Comparison of ENCODE assay signal across 15 mouse cellular contexts in the genomic region with DNA sequence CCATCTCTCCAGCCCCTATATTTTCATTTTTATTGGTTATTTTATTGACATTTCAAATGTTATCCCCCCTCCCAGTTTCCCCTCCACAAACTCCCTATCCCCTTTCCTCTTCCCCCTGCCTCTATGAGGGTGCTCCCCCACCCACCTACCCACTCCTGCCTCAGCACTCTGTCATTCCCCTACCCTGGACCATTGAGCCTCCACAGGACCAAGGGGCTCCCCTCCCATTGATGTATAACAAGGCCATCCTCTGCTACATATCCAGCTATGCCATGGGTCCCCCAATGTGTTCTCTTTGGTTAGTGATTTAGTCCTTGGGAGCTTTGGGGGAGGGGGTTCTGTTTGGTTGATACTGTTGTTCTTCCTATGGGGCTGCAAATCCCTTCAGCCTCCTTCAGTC. TPM values are rescaled to one million over a fixed set of nuclear protein-coding genes. Genes with fewer than 3 reads are reported as not detected.
"Had no signal": no experiment of that assay in that cellular context is flagged by ENCODE, and none has a peak within 500 bp of the region (broad histone marks: within the 10 kb centered on the region; RNA-seq: fewer than 3 reads in every experiment).

No protein-coding gene starts in this region.

- DNase-seq: gastrocnemius, adult 2 months; gastrocnemius, postnatal 10 days; gastrocnemius, postnatal 25 days; heart, adult 2 months; heart, postnatal 4 days; kidney, adult 18-20 months; kidney, adult 8-10 months; kidney, postnatal 10 days; kidney, postnatal 25 days; kidney, postnatal 4 days; liver; liver, embryonic 13.5 days had no signal

RNA-seq across cellular contexts. Expression of gene Tubg2, which starts 1.1 kb away (rescaled TPM):
- total RNA-seq: granulocyte monocyte progenitor cell, adult 5-6 weeks had no signal

RNA-seq across cellular contexts. Expression of gene Ccr10, which starts 20.6 kb away (rescaled TPM):
- total RNA-seq: gastrocnemius, adult 2 months; gastrocnemius, postnatal 10 days; gastrocnemius, postnatal 25 days; granulocyte monocyte progenitor cell, adult 5-6 weeks; heart, adult 2 months; heart, postnatal 4 days; layer of hippocampus, adult 2 months; layer of hippocampus, postnatal 10 days had no signal
